Mouse (Mus musculus) T-cell, adult 2 months (primary cell): ENCODE data around the gene Vmn1r59.
"Not testable (repeated sequence)": the region's sequence is repeated elsewhere in the genome, so short reads cannot be mapped to it uniquely, and the experiment has no call there.

Experiments
- DNase-seq: peaks from one replicate; pipeline ENCODE4 v3.0.0; 2022; ENCODE audit warnings: low spot score

Gene Vmn1r59

GRCm38 (mm10) chr7:5456674-5457073 lies at the start of gene Vmn1r59:
Gene Vmn1r59, minus strand, starts transcription at chr7:5456774.
- no peak for DNase-seq

GRCm38 (mm10) chr7:5493856-5494255 lies 37.3 kb upstream of the Vmn1r59 start, which contains the start of gene Vmn2r28:
Gene Vmn2r28, minus strand, starts transcription at chr7:5493956.
- DNase-seq, result not testable (repeated sequence)

GRCm38 (mm10) chr7:5454011-5454410 lies 2.6 kb downstream of the Vmn1r59 start:
- DNase-seq, result not testable (repeated sequence)

- no peak for DNase-seq
These were observed 7.9 kb downstream of the Vmn1r59 start for GRCm38 (mm10) chr7:5448627-5449026.

- not testable (repeated sequence) for DNase-seq
These were observed 43.3 kb downstream of the Vmn1r59 start, which contains the start of gene Vmn1r58 for GRCm38 (mm10) chr7:5413296-5413695. Gene Vmn1r58, minus strand, starts transcription at chr7:5413396.

- DNase-seq, result no peak
These were observed 50.4 kb downstream of the Vmn1r59 start for GRCm38 (mm10) chr7:5406201-5406600.
